Mouse (Mus musculus): ENCODE measurements around the gene Otp. TPM values are rescaled to one million over a fixed set of nuclear protein-coding genes. Genes with fewer than 3 reads are reported as not detected.
A peak's percentile ranks its signal among the peaks of the same experiment; 100 is the strongest.

The Otp gene
- polyA plus RNA-seq, 1 experiment from 2014 or later, result 6.2 TPM

DNA sequence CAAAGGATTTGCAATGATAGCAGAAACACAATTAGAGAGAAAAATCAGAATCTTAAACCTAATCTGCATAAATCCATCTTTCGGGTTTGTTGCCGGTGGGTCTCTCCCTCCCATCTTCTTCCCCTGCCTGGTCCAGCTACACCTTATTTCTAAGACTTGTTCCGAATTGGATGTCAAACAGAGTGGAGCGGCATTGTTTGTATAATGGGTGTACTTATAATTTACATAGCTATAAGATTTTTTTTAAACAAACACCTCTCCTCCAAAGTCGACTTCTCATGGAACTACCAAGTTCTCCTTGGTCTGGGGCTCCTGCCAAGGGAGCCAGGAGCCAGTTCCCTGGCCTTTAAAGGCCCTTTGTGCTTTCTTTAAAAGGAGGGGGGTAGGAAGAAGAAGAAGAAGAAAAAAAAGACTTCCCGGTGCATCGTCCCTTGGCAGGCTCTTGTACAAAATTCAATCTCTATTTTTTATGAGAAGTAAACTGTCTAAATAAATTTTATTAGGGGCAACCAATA is 3.5 kb upstream of the Otp start:
- H3K27ac ChIP-seq (ENCODE audit: low read depth, low read length), result no peak overlapping the region
- no peak overlapping the region for H3K4me3 ChIP-seq (ENCODE audit: low read length)
- no peaks in the 10 kb centered on the region for H3K9me3 ChIP-seq (ENCODE audit: control insufficient read depth, low read length)
- 2% methylated on average over 7 of the region's 7 CpGs for WGBS
- H3K36me3 ChIP-seq (ENCODE audit: control insufficient read depth, insufficient read depth, low read length), result no peaks in the 10 kb centered on the region
- no peak overlapping the region for H3K4me2 ChIP-seq (ENCODE audit: low read length)
- H3K27me3 ChIP-seq (replicated peaks; ENCODE audit: control insufficient read depth, insufficient read depth, low read length), result peaks cover 56% of the 10 kb centered on the region
- H3K9ac ChIP-seq (ENCODE audit: low read depth, low read length), result no peak overlapping the region
- H3K4me1 ChIP-seq (ENCODE audit: control insufficient read depth, insufficient read depth, low read depth, low read length), result peaks cover 9% of the 10 kb centered on the region
- ATAC-seq, result no peak

GRCm38 (mm10) chr13:94872439-94872838 is 3.0 kb upstream of the Otp start:
- H3K4me3 ChIP-seq (ENCODE audit: low read length), result no peak overlapping the region
- H3K4me1 ChIP-seq (ENCODE audit: control insufficient read depth, insufficient read depth, low read depth, low read length), result peaks cover 9% of the 10 kb centered on the region
- no peaks in the 10 kb centered on the region for H3K36me3 ChIP-seq (ENCODE audit: control insufficient read depth, insufficient read depth, low read length)
- H3K9me3 ChIP-seq (ENCODE audit: control insufficient read depth, low read length), result no peaks in the 10 kb centered on the region
- H3K27me3 ChIP-seq (replicated peaks; ENCODE audit: control insufficient read depth, insufficient read depth, low read length), result peaks cover 55% of the 10 kb centered on the region
- no peak overlapping the region for H3K9ac ChIP-seq (ENCODE audit: low read depth, low read length)
- H3K27ac ChIP-seq (ENCODE audit: low read depth, low read length), result no peak overlapping the region
- ATAC-seq, result no peak
- 1% methylated on average over 19 of the region's 19 CpGs for WGBS
- H3K4me2 ChIP-seq (ENCODE audit: low read length), result no peak overlapping the region

GRCm38 (mm10) chr13:94873111-94874038 is 2.0 kb upstream of the Otp start:
- WGBS, result under 1% methylated on average over 50 of the region's 54 CpGs
- H3K9me3 ChIP-seq (ENCODE audit: control insufficient read depth, low read length), result no peaks in the 10 kb centered on the region
- peaks cover 49% of the 10 kb centered on the region for H3K27me3 ChIP-seq (replicated peaks; ENCODE audit: control insufficient read depth, insufficient read depth, low read length)
- peak overlapping the region; percentile 48 for H3K27ac ChIP-seq (ENCODE audit: low read depth, low read length)
- peaks cover 9% of the 10 kb centered on the region for H3K4me1 ChIP-seq (ENCODE audit: control insufficient read depth, insufficient read depth, low read depth, low read length)
- peak overlapping the region; percentile 27; the same call in 1 of the 2 replicates for H3K4me2 ChIP-seq (ENCODE audit: low read length)
- H3K4me3 ChIP-seq (ENCODE audit: low read length), result peak overlapping the region; percentile 12; the same call in 1 of the 2 replicates
- no peak overlapping the region; the same call in 1 of the 2 replicates for H3K9ac ChIP-seq (ENCODE audit: low read depth, low read length)
- ATAC-seq, result no peak
- H3K36me3 ChIP-seq (ENCODE audit: control insufficient read depth, insufficient read depth, low read length), result no peaks in the 10 kb centered on the region

GRCm38 (mm10) chr13:94874039-94874425 is 1.4 kb upstream of the Otp start:
- Histone ChIP-seq H3K4me1 (ENCODE audit: control insufficient read depth, insufficient read depth, low read depth, low read length) (peaks cover 3% of the 10 kb centered on the region; the same call in 1 of the 2 replicates), H3K36me3 (ENCODE audit: control insufficient read depth, insufficient read depth, low read length) (no peaks in the 10 kb centered on the region), H3K9me3 (ENCODE audit: control insufficient read depth, low read length) (no peaks in the 10 kb centered on the region), H3K9ac (ENCODE audit: low read depth, low read length) (no peak overlapping the region), H3K27me3 (replicated peaks; ENCODE audit: control insufficient read depth, insufficient read depth, low read length) (peaks cover 46% of the 10 kb centered on the region), H3K27ac (ENCODE audit: low read depth, low read length) (no peak overlapping the region), H3K4me3 (ENCODE audit: low read length) (no peak overlapping the region), H3K4me2 (ENCODE audit: low read length) (no peak overlapping the region)
- WGBS, result 1% methylated on average over 8 of the region's 8 CpGs
- ATAC-seq, result no peak

GRCm38 (mm10) chr13:94874656-94875395 is 576 bp upstream of the Otp start:
- H3K9me3 ChIP-seq (ENCODE audit: control insufficient read depth, low read length), result no peaks in the 10 kb centered on the region
- H3K9ac ChIP-seq (ENCODE audit: low read depth, low read length), result no peak overlapping the region
- peak overlapping the region; percentile 36; the same call in 1 of the 2 replicates for H3K27ac ChIP-seq (ENCODE audit: low read depth, low read length)
- H3K4me2 ChIP-seq (ENCODE audit: low read length), result 0 out of 2 replicates have a peak overlapping the region, but pooled peaks have one; percentile 10
- peaks cover 46% of the 10 kb centered on the region for H3K27me3 ChIP-seq (replicated peaks; ENCODE audit: control insufficient read depth, insufficient read depth, low read length)
- 1% methylated on average over 21 of the region's 23 CpGs for WGBS
- H3K4me1 ChIP-seq (ENCODE audit: control insufficient read depth, insufficient read depth, low read depth, low read length), result no peaks in the 10 kb centered on the region
- H3K36me3 ChIP-seq (ENCODE audit: control insufficient read depth, insufficient read depth, low read length), result no peaks in the 10 kb centered on the region
- H3K4me3 ChIP-seq (ENCODE audit: low read length), result peak overlapping the region; percentile 14
- ATAC-seq, result no peak

GRCm38 (mm10) chr13:94876286-94877210 is 1.1 kb downstream of the Otp start:
- no peaks in the 10 kb centered on the region for H3K4me1 ChIP-seq (ENCODE audit: control insufficient read depth, insufficient read depth, low read depth, low read length)
- no peak overlapping the region for H3K9ac ChIP-seq (ENCODE audit: low read depth, low read length)
- H3K4me3 ChIP-seq (ENCODE audit: low read length), result peak overlapping the region; percentile 15
- H3K27me3 ChIP-seq (replicated peaks; ENCODE audit: control insufficient read depth, insufficient read depth, low read length), result peaks cover 53% of the 10 kb centered on the region
- H3K4me2 ChIP-seq (ENCODE audit: low read length), result no peak overlapping the region
- no peak for ATAC-seq
- H3K9me3 ChIP-seq (ENCODE audit: control insufficient read depth, low read length), result no peaks in the 10 kb centered on the region
- no peak overlapping the region for H3K27ac ChIP-seq (ENCODE audit: low read depth, low read length)
- WGBS, result 1% methylated on average over 28 of the region's 30 CpGs
- no peaks in the 10 kb centered on the region for H3K36me3 ChIP-seq (ENCODE audit: control insufficient read depth, insufficient read depth, low read length)

DNA sequence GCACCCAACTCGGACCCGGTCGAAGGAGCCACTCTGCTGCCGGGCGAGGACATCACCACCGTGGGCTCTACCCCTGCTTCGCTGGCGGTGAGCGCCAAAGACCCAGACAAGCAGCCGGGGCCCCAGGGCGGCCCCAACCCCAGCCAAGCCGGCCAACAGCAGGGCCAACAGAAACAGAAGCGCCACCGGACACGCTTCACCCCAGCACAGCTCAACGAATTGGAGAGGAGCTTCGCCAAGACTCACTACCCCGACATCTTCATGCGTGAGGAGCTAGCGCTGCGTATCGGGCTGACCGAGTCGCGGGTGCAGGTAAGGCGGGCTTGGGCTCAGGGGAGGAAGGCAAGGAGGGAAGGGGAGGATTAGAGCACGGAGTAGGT is 1.8 kb downstream of the Otp start:
- H3K27me3 ChIP-seq (replicated peaks; ENCODE audit: control insufficient read depth, insufficient read depth, low read length), result peaks cover 58% of the 10 kb centered on the region
- ATAC-seq, result no peak
- no peaks in the 10 kb centered on the region for H3K4me1 ChIP-seq (ENCODE audit: control insufficient read depth, insufficient read depth, low read depth, low read length)
- H3K9me3 ChIP-seq (ENCODE audit: control insufficient read depth, low read length), result no peaks in the 10 kb centered on the region
- H3K36me3 ChIP-seq (ENCODE audit: control insufficient read depth, insufficient read depth, low read length), result no peaks in the 10 kb centered on the region
- peak overlapping the region; percentile 29; the same call in 1 of the 2 replicates for H3K27ac ChIP-seq (ENCODE audit: low read depth, low read length)
- H3K4me2 ChIP-seq (ENCODE audit: low read length), result no peak overlapping the region
- WGBS, result under 1% methylated on average over 23 of the region's 27 CpGs
- no peak overlapping the region for H3K9ac ChIP-seq (ENCODE audit: low read depth, low read length)
- peak overlapping the region; percentile 15 for H3K4me3 ChIP-seq (ENCODE audit: low read length)

DNA sequence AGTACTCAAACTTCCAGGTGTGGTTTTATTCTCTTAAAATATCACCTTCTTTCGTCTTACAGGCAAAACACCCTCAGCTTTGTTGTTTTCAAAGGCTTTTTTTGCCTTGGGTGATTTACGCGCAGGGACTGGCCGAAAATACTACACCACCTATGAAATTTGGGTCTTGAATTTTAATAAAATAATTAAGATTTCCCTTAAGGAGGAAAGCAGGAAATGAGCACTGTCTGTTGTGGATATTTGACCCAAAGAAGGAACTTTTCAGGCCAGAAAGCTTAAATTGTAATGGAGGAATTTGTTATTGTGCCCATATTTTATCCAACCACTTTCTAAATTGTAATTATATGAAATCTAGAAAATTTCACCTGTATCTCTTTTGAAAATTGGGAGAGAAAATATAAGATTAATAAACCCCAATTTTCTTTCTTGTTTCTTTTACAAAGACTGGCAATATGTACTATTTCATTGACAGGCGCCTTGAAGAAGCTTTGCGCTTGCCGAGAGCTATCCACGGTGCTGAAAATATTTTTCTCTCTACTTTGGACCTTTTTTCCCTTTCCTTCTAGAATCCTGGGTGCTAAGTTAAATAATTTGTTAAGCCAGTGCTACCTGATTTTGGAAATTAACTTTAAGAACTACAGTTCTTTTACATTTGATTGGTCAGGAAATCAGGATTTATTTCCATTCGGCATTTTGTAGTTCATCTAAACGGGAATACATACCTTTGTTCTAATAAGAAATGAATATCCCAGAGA is 2.8 kb downstream of the Otp start:
- H3K27ac ChIP-seq (ENCODE audit: low read depth, low read length), result no peak overlapping the region
- peaks cover 62% of the 10 kb centered on the region for H3K27me3 ChIP-seq (replicated peaks; ENCODE audit: control insufficient read depth, insufficient read depth, low read length)
- WGBS, result 10% methylated on average over 10 of the region's 10 CpGs
- H3K9me3 ChIP-seq (ENCODE audit: control insufficient read depth, low read length), result no peaks in the 10 kb centered on the region
- H3K36me3 ChIP-seq (ENCODE audit: control insufficient read depth, insufficient read depth, low read length), result no peaks in the 10 kb centered on the region
- H3K4me1 ChIP-seq (ENCODE audit: control insufficient read depth, insufficient read depth, low read depth, low read length), result peaks cover 6% of the 10 kb centered on the region
- H3K4me2 ChIP-seq (ENCODE audit: low read length), result no peak overlapping the region
- no peak for ATAC-seq
- H3K9ac ChIP-seq (ENCODE audit: low read depth, low read length), result no peak overlapping the region
- H3K4me3 ChIP-seq (ENCODE audit: low read length), result no peak overlapping the region; the same call in 1 of the 2 replicates
